Mouse (Mus musculus) embryonic fibroblast, embryonic 13.5 days (primary cell): Measurements from ENCODE around the gene Ntrk3. TPM values are rescaled to one million over a fixed set of nuclear protein-coding genes. Genes with fewer than 3 reads are reported as not detected.

Source experiments
- H3K27ac ChIP-seq: 2 replicates; pipeline ENCODE4 v1.5.1; 2012; ENCODE audit warnings: low read length, control low read depth, inconsistent platforms; ENCODE audit not compliant: insufficient read depth
- H3K4me1 ChIP-seq: 2 replicates; pipeline ENCODE4 v1.6.1; 2011; ENCODE audit warnings: low read length; ENCODE audit not compliant: control insufficient read depth, insufficient read depth
- H3K4me3 ChIP-seq: 2 replicates; pipeline ENCODE4 v1.5.1; 2011; ENCODE audit warnings: mild to moderate bottlenecking, control low read depth, low read length; ENCODE audit not compliant: insufficient read depth
- CTCF ChIP-seq: IDR thresholded peaks from 2 replicates; pipeline ENCODE4 v1.5.1; 2011; ENCODE audit warnings: mild to moderate bottlenecking, control low read depth, low read length, moderate library complexity, borderline replicate concordance; ENCODE audit not compliant: insufficient read depth
- POLR2A ChIP-seq: IDR thresholded peaks from 2 replicates; pipeline ENCODE4 v1.6.1; 2011; ENCODE audit warnings: low read depth, mild to moderate bottlenecking, control low read depth, low read length, moderate library complexity
- polyA plus RNA-seq: library from polyadenylated mRNA; stranded (reverse); fragments of >200 nt; gene quantifications from 2 replicates; pipeline ENCODE4 v1.2.4, GENCODE M21; 2011; ENCODE audit warnings: low read depth; ENCODE audit not compliant: missing spikeins, insufficient read length

Gene Ntrk3
- polyA plus RNA-seq, 1 experiment, result 6.0 TPM

GRCm38 (mm10) chr7:78575556-78575955, 162.3 kb downstream of the Ntrk3 start:
- Histone ChIP-seq H3K4me1 (no peaks in the 10 kb centered on the region), H3K4me3 (no peak overlapping the region), H3K27ac (no peak overlapping the region)
- TF ChIP-seq CTCF, result no peak

GRCm38 (mm10) chr7:78571196-78571595, 166.6 kb downstream of the Ntrk3 start:
- Histone ChIP-seq H3K4me1 (no peaks in the 10 kb centered on the region), H3K4me3 (no peak overlapping the region), H3K27ac (no peak overlapping the region)
- TF ChIP-seq POLR2A (no peak), CTCF (no peak)

GRCm38 (mm10) chr7:78569255-78569618, 168.6 kb downstream of the Ntrk3 start:
- no peak overlapping the region for H3K4me3 ChIP-seq
- no peak overlapping the region for H3K27ac ChIP-seq
- TF ChIP-seq CTCF (no peak), POLR2A (no peak)
- no peaks in the 10 kb centered on the region for H3K4me1 ChIP-seq

- TF ChIP-seq CTCF (peak; percentile 77), POLR2A (no peak)
- H3K4me3 ChIP-seq, result no peak overlapping the region
- H3K4me1 ChIP-seq, result no peaks in the 10 kb centered on the region
- no peak overlapping the region for H3K27ac ChIP-seq
Measured at GRCm38 (mm10) chr7:78568411-78569254, 169.2 kb downstream of the Ntrk3 start.

- H3K4me1 ChIP-seq, result no peaks in the 10 kb centered on the region
- H3K4me3 ChIP-seq, result no peak overlapping the region
- TF ChIP-seq CTCF (no peak), POLR2A (no peak)
- H3K27ac ChIP-seq, result no peak overlapping the region
Measured at GRCm38 (mm10) chr7:78566617-78567016, 171.2 kb downstream of the Ntrk3 start.

- Histone ChIP-seq H3K27ac (no peak overlapping the region), H3K4me1 (no peaks in the 10 kb centered on the region), H3K4me3 (no peak overlapping the region)
- no peak for TF ChIP-seq CTCF
- no peak for TF ChIP-seq POLR2A
Measured at GRCm38 (mm10) chr7:78565386-78565785, 172.4 kb downstream of the Ntrk3 start.

GRCm38 (mm10) chr7:78558503-78558902, 179.3 kb downstream of the Ntrk3 start:
- Histone ChIP-seq H3K27ac (no peak overlapping the region), H3K4me3 (no peak overlapping the region), H3K4me1 (no peaks in the 10 kb centered on the region)
- no peak for TF ChIP-seq CTCF
- no peak for TF ChIP-seq POLR2A

GRCm38 (mm10) chr7:78555532-78555931, 182.3 kb downstream of the Ntrk3 start:
- H3K4me1 ChIP-seq, result no peaks in the 10 kb centered on the region
- no peak overlapping the region for H3K4me3 ChIP-seq
- TF ChIP-seq CTCF (no peak), POLR2A (no peak)
- H3K27ac ChIP-seq, result no peak overlapping the region

GRCm38 (mm10) chr7:78549461-78549860, 188.4 kb downstream of the Ntrk3 start:
- no peaks in the 10 kb centered on the region for H3K4me1 ChIP-seq
- no peak overlapping the region for H3K27ac ChIP-seq
- H3K4me3 ChIP-seq, result no peak overlapping the region
- TF ChIP-seq CTCF (no peak), POLR2A (no peak)

- Histone ChIP-seq H3K4me3 (no peak overlapping the region), H3K4me1 (no peaks in the 10 kb centered on the region), H3K27ac (no peak overlapping the region)
- TF ChIP-seq CTCF (no peak), POLR2A (no peak)
Measured at GRCm38 (mm10) chr7:78548721-78549120, 189.1 kb downstream of the Ntrk3 start.

- Histone ChIP-seq H3K4me1 (no peaks in the 10 kb centered on the region), H3K27ac (no peak overlapping the region), H3K4me3 (no peak overlapping the region)
- TF ChIP-seq POLR2A, result no peak
- TF ChIP-seq CTCF, result no peak
Measured at GRCm38 (mm10) chr7:78546551-78546950, 191.3 kb downstream of the Ntrk3 start.
